Mouse (Mus musculus): ENCODE measurements at regions not wholly inside any gene's neighbourhood (a gene's known extent, or its start where the extent isn't known, plus 50 kb on each side); places are given as distances from the start of the nearest gene placed in this dataset.

GRCm38 (mm10) chr4:87696921-87697320, 336.2 kb downstream of the Mllt3 start:
- no peak for DNase-seq (ENCODE audit: extremely low read depth)
- Histone ChIP-seq H3K27me3 (replicated peaks) (no peaks in the 10 kb centered on the region), H3K4me2 (ENCODE audit: insufficient read depth, low read depth, poor library complexity, severe bottlenecking) (no peak overlapping the region), H3K9me3 (replicated peaks; ENCODE audit: low read length) (no peaks in the 10 kb centered on the region), H3K79me2 (replicated peaks; ENCODE audit: control insufficient read depth, extremely low read depth, insufficient read depth, poor library complexity, severe bottlenecking) (no peaks in the 10 kb centered on the region), H3K4me3 (replicated peaks in 1 of 3; ENCODE audit: low read depth in 2 of 3, low read length in 2 of 3, poor library complexity in 1 of 3) (no peak overlapping the region), H3K9ac (ENCODE audit: insufficient read depth, low read depth) (no peak overlapping the region), H3K4me1 (ENCODE audit: control insufficient read depth in 1 of 2, insufficient read depth in 2 of 2) (no peaks in the 10 kb centered on the region), H3K27ac (ENCODE audit: insufficient read depth, low read depth) (no peak overlapping the region), H3K36me3 (replicated peaks in 1 of 2; ENCODE audit: control insufficient read depth in 1 of 2, insufficient read depth in 1 of 2, low read length in 1 of 2) (no peaks in the 10 kb centered on the region)
- dilution Hi-C loops (cut with MboI; ENCODE audit: extremely low pct_ligation_motif_present, extremely low pct_unique_long_range_greater_than_20kb, low sequenced_read_pairs) = no loop called here
- TF ChIP-seq ZMIZ1 (IDR thresholded peaks at IDR 0.05; ENCODE audit: low read depth, low read length) (no peak), NRF1 (IDR thresholded peaks at IDR 0.05; ENCODE audit: low read depth, low read length) (no peak), CHD2 (IDR thresholded peaks at IDR 0.05; ENCODE audit: low read length) (no peak), BHLHE40 (IDR thresholded peaks at IDR 0.05; ENCODE audit: low read depth, low read length) (no peak), HCFC1 (IDR thresholded peaks at IDR 0.05; ENCODE audit: low read depth, low read length) (no peak), POLR2AphosphoS2 (IDR thresholded peaks at IDR 0.05; ENCODE audit: low read depth, low read length) (no peak), MAX (IDR thresholded peaks at IDR 0.05; ENCODE audit: low read length) (no peak), PAX5 (IDR thresholded peaks at IDR 0.05; ENCODE audit: low read length) (no peak), TBP (conservative IDR thresholded peaks at IDR 0.05; ENCODE audit: low read depth, low read length) (no peak), ZKSCAN1 (IDR thresholded peaks at IDR 0.05; ENCODE audit: borderline replicate concordance, low read depth, low read length) (no peak), MXI1 (IDR thresholded peaks at IDR 0.05; ENCODE audit: low read depth, low read length) (no peak), USF2 (conservative IDR thresholded peaks at IDR 0.05; ENCODE audit: low read depth, low read length) (no peak), SMC3 (IDR thresholded peaks at IDR 0.05; ENCODE audit: low read depth, low read length) (no peak), MAZ (IDR thresholded peaks at IDR 0.05; ENCODE audit: low read depth, low read length) (no peak), IRF4 (IDR thresholded peaks at IDR 0.05; ENCODE audit: low read depth, low read length) (no peak)
- in situ Hi-C loops (cut with MboI; ENCODE audit: low pct_ligation_motif_present, low pct_unique_long_range_greater_than_20kb, low sequenced_read_pairs) = no loop called here

- Histone ChIP-seq H3K4me2 (ENCODE audit: insufficient read depth, low read depth, poor library complexity, severe bottlenecking) (no peak overlapping the region), H3K27me3 (replicated peaks) (no peaks in the 10 kb centered on the region), H3K27ac (ENCODE audit: insufficient read depth, low read depth) (no peak overlapping the region), H3K9ac (ENCODE audit: insufficient read depth, low read depth) (no peak overlapping the region), H3K9me3 (replicated peaks; ENCODE audit: low read length) (no peaks in the 10 kb centered on the region), H3K4me3 (replicated peaks in 1 of 3; ENCODE audit: low read depth in 2 of 3, low read length in 2 of 3, poor library complexity in 1 of 3) (no peak overlapping the region), H3K79me2 (replicated peaks; ENCODE audit: control insufficient read depth, extremely low read depth, insufficient read depth, poor library complexity, severe bottlenecking) (no peaks in the 10 kb centered on the region), H3K4me1 (ENCODE audit: control insufficient read depth in 1 of 2, insufficient read depth in 2 of 2) (no peaks in the 10 kb centered on the region), H3K36me3 (replicated peaks in 1 of 2; ENCODE audit: control insufficient read depth in 1 of 2, insufficient read depth in 1 of 2, low read length in 1 of 2) (no peaks in the 10 kb centered on the region)
- DNase-seq (ENCODE audit: extremely low read depth) = no peak
- TF ChIP-seq ZC3H11A (IDR thresholded peaks at IDR 0.05; ENCODE audit: low read depth, low read length) (no peak), JUND (conservative IDR thresholded peaks at IDR 0.05; ENCODE audit: low read depth, low read length) (no peak)
- in situ Hi-C loops (cut with MboI; ENCODE audit: low pct_ligation_motif_present, low pct_unique_long_range_greater_than_20kb, low sequenced_read_pairs) (no loop called here), dilution Hi-C loops (cut with MboI; ENCODE audit: extremely low pct_ligation_motif_present, extremely low pct_unique_long_range_greater_than_20kb, low sequenced_read_pairs) (no loop called here)
These were observed 337.4 kb downstream of the Mllt3 start for GRCm38 (mm10) chr4:87695811-87696210.
